Mouse (Mus musculus) lung, postnatal 0 days (tissue): ENCODE measurements around the gene Klhdc4. TPM values are rescaled to one million over a fixed set of nuclear protein-coding genes. Genes with fewer than 3 reads are reported as not detected.
A peak's percentile ranks its signal among the peaks of the same experiment; 100 is the strongest.

Experiments used
- ATAC-seq: fragments of 200-750 bp; cut with Nextera tagmentation; 2 replicates; pipeline ENCODE4 v1.8.0; 2017; ENCODE audit warnings: moderate library complexity
- DNase-seq: peaks from one replicate; pipeline ENCODE4 v3.0.0-alpha.2; 2016; ENCODE audit warnings: low spot score
- H3K27ac ChIP-seq: fragments of 300-500 bp; sonication (generic); 2 replicates; pipeline ENCODE4 v1.5.1; 2014; ENCODE audit warnings: antibody characterized with exemption, mild to moderate bottlenecking, low read length, mixed read lengths
- H3K27me3 ChIP-seq: fragments of 300-500 bp; sonication (generic); replicated peaks from 2 replicates; pipeline ENCODE4 v1.6.1; 2014; ENCODE audit warnings: low read length, mixed read lengths; ENCODE audit not compliant: insufficient read depth
- H3K36me3 ChIP-seq: fragments of 300-500 bp; sonication (generic); 2 replicates; pipeline ENCODE4 v1.6.1; 2014; ENCODE audit warnings: low read length, mixed read lengths; ENCODE audit not compliant: insufficient read depth
- H3K4me1 ChIP-seq: fragments of 300-500 bp; sonication (generic); 2 replicates; pipeline ENCODE4 v1.6.1; 2014; ENCODE audit warnings: antibody characterized with exemption, low read depth, low read length, mixed read lengths; ENCODE audit not compliant: insufficient read depth
- H3K4me2 ChIP-seq: fragments of 300-500 bp; sonication (generic); replicated peaks from 2 replicates; pipeline ENCODE4 v1.6.1; 2014; ENCODE audit warnings: low read depth, mild to moderate bottlenecking, low read length, moderate library complexity, mixed read lengths
- H3K4me3 ChIP-seq: fragments of 300-500 bp; sonication (generic); 2 replicates; pipeline ENCODE4 v1.5.1; 2014; ENCODE audit warnings: low read depth, low read length
- H3K9ac ChIP-seq: fragments of 300-500 bp; sonication (generic); replicated peaks from 2 replicates; pipeline ENCODE4 v1.6.1; 2014; ENCODE audit warnings: low read depth, mild to moderate bottlenecking
- H3K9me3 ChIP-seq: fragments of 300-500 bp; sonication (generic); 2 replicates; pipeline ENCODE4 v1.6.1; 2016; ENCODE audit warnings: low read length, mixed read lengths
- CTCF ChIP-seq: IDR thresholded peaks from 2 replicates; pipeline ENCODE4 v1.5.1; 2016; ENCODE audit warnings: antibody characterized with exemption, mild to moderate bottlenecking
- EP300 ChIP-seq: IDR thresholded peaks from 2 replicates; pipeline ENCODE4 v1.6.1; 2016; ENCODE audit warnings: antibody characterized with exemption, mild to moderate bottlenecking, control low read depth
- WGBS: fragments of 180-500 bp; shearing (Covaris S2); extraction: QIAGEN DNeasy Blood & Tissue Kit; methylation state at CpG from one replicate; pipeline ENCODE4 v1.1.7; 2014; 5-methylcytosine and 5-hydroxymethylcytosine counted together
- polyA plus RNA-seq: library from polyadenylated mRNA; unstranded; fragments of >200 nt; fragmentation: Nextera tagmentation; extraction: Ambion mirVana; gene quantifications from 2 replicates; pipeline ENCODE4 v1.2.1, GENCODE M21; 2015

Klhdc4 gene
- 22.9 and 28.4 TPM in 2 replicates for polyA plus RNA-seq

- DNase-seq (peak; percentile 90), ATAC-seq (peak; percentile 99)
- no peaks in the 10 kb centered on the region for H3K9me3 ChIP-seq
- peak within 1 kb of the TSS; percentile 32; the same call in 1 of the 2 replicates for H3K27ac ChIP-seq
- H3K36me3 ChIP-seq, result no peaks in the 10 kb centered on the region
- peaks cover 6% of the 10 kb centered on the region; the same call in 1 of the 2 replicates for H3K4me1 ChIP-seq
- H3K4me3 ChIP-seq, result peak within 1 kb of the TSS; percentile 81
- H3K27me3 ChIP-seq, result no peaks in the 10 kb centered on the region
- H3K4me2 ChIP-seq, result peak within 1 kb of the TSS; percentile 79
- under 1% methylated on average over 65 of the region's 68 CpGs for WGBS
- TF ChIP-seq CTCF, result no peak
- no peak for TF ChIP-seq EP300
- H3K9ac ChIP-seq, result peak within 1 kb of the TSS; percentile 71
Observed at GRCm38 (mm10) chr8:121829048-121829776, at the start of gene Klhdc4. Gene Klhdc4 (minus strand): TSS chr8:121829569.

GRCm38 (mm10) chr8:121877828-121878480, 48.6 kb upstream of the Klhdc4 start:
- WGBS, result 73% methylated on average over 7 of the region's 7 CpGs
- H3K9me3 ChIP-seq, result no peaks in the 10 kb centered on the region
- ATAC-seq (no peak; the same call in 1 of the 2 replicates), DNase-seq (peak; percentile 25)
- no peak overlapping the region for H3K4me2 ChIP-seq
- H3K27me3 ChIP-seq, result no peaks in the 10 kb centered on the region
- no peak overlapping the region for H3K4me3 ChIP-seq
- TF ChIP-seq CTCF, result no peak
- no peak for TF ChIP-seq EP300
- no peak overlapping the region for H3K9ac ChIP-seq
- H3K4me1 ChIP-seq, result no peaks in the 10 kb centered on the region
- no peaks in the 10 kb centered on the region for H3K36me3 ChIP-seq
- no peak overlapping the region for H3K27ac ChIP-seq

GRCm38 (mm10) chr8:121877212-121877611, 47.8 kb upstream of the Klhdc4 start:
- Histone ChIP-seq H3K4me2 (no peak overlapping the region), H3K4me3 (no peak overlapping the region), H3K27ac (no peak overlapping the region), H3K4me1 (no peaks in the 10 kb centered on the region), H3K36me3 (no peaks in the 10 kb centered on the region), H3K27me3 (no peaks in the 10 kb centered on the region), H3K9ac (no peak overlapping the region), H3K9me3 (no peaks in the 10 kb centered on the region)
- WGBS, result 39% methylated on average over 5 of the region's 5 CpGs
- DNase-seq, result peak; percentile 38
- ATAC-seq, result no peak
- no peak for TF ChIP-seq CTCF
- TF ChIP-seq EP300, result no peak

- DNase-seq, result no peak
- H3K9ac ChIP-seq, result no peak overlapping the region
- no peaks in the 10 kb centered on the region for H3K9me3 ChIP-seq
- no peak overlapping the region for H3K4me2 ChIP-seq
- no peak overlapping the region for H3K4me3 ChIP-seq
- TF ChIP-seq CTCF (no peak), EP300 (no peak)
- no peaks in the 10 kb centered on the region for H3K27me3 ChIP-seq
- WGBS, result 71% methylated on average over 9 of the region's 9 CpGs
- no peak for ATAC-seq
- H3K27ac ChIP-seq, result no peak overlapping the region
- no peaks in the 10 kb centered on the region; the same call in 1 of the 2 replicates for H3K4me1 ChIP-seq
- no peaks in the 10 kb centered on the region for H3K36me3 ChIP-seq
Observed at GRCm38 (mm10) chr8:121875517-121875916, 46.1 kb upstream of the Klhdc4 start.

- Histone ChIP-seq H3K27me3 (no peaks in the 10 kb centered on the region), H3K9me3 (no peaks in the 10 kb centered on the region), H3K4me2 (no peak overlapping the region), H3K4me3 (no peak overlapping the region), H3K27ac (no peak overlapping the region), H3K4me1 (no peaks in the 10 kb centered on the region; the same call in 1 of the 2 replicates), H3K36me3 (no peaks in the 10 kb centered on the region), H3K9ac (no peak overlapping the region)
- TF ChIP-seq EP300, result no peak
- no peak for TF ChIP-seq CTCF
- DNase-seq, result peak; percentile 21
- ATAC-seq, result no peak
- 51% methylated on average over 3 of the region's 3 CpGs for WGBS
Observed at GRCm38 (mm10) chr8:121875045-121875444, 45.7 kb upstream of the Klhdc4 start.

GRCm38 (mm10) chr8:121874031-121874430, 44.7 kb upstream of the Klhdc4 start:
- Histone ChIP-seq H3K9ac (no peak overlapping the region), H3K9me3 (no peaks in the 10 kb centered on the region), H3K4me1 (no peaks in the 10 kb centered on the region; the same call in 1 of the 2 replicates), H3K27me3 (no peaks in the 10 kb centered on the region), H3K36me3 (no peaks in the 10 kb centered on the region), H3K27ac (no peak overlapping the region), H3K4me2 (no peak overlapping the region), H3K4me3 (no peak overlapping the region)
- TF ChIP-seq CTCF (peak; percentile 88), EP300 (no peak)
- ATAC-seq (peak; percentile 67), DNase-seq (peak; percentile 83)
- 42% methylated on average over 9 of the region's 9 CpGs for WGBS
